Mouse (Mus musculus) bone marrow, adult 2 months (tissue): ENCODE results near the gene Car12.

Experiments used
- CTCF ChIP-seq: fragments of 200-500 bp; IDR thresholded peaks from 2 replicates; pipeline ENCODE4 v1.5.1; 2011; ENCODE audit warnings: low read length, control low read depth; ENCODE audit not compliant: control insufficient read depth, insufficient read depth
- POLR2A ChIP-seq: fragments of 200-500 bp; IDR thresholded peaks from 2 replicates; pipeline ENCODE4 v1.6.1; 2011; ENCODE audit warnings: low read depth, mild to moderate bottlenecking, control low read depth, low read length, borderline replicate concordance; ENCODE audit not compliant: control insufficient read depth

DNA sequence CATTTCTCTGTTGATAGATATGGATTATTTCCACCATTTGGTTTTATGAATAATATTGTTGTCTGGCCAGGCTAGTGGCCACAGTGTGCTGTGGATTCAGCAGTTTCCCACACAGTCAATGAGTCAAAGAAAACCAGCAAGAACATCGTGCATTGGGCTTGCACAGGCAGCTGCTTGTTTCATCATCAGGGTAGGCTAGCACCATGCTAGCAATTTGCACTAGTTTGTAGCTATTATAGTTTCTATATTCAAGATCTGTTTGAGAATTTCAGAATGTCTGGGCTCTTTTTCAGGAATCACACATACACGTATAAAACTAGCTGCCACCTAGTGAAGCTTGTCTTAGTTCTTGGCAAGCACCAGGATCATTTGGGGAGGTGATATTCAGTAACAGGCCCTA is 21.6 kb downstream of the Car12 start:
- TF ChIP-seq POLR2A: no peak
- TF ChIP-seq CTCF: no peak
